Comparison of ENCODE assay signal across 8 mouse cellular contexts in genomic region chr9:79721056-79721455, GRCm38 (mm10). TPM values are rescaled to one million over a fixed set of nuclear protein-coding genes. Genes with fewer than 3 reads are reported as not detected.
DNase-seq lines count a peak whose midpoint lies in the region; ATAC-seq lines count a peak whose summit lies in the region.

No protein-coding gene starts in this region.

- no peak overlapping the region for H3K9ac ChIP-seq in intestine, embryonic 14.5 days (ENCODE audit: low read length)
- no peak overlapping the region for H3K9ac ChIP-seq in intestine, embryonic 16.5 days (ENCODE audit: low read depth, low read length)
- no peak overlapping the region for H3K9ac ChIP-seq in neural tube, embryonic 11.5 days (ENCODE audit: low read length)

- ATAC-seq in intestine, embryonic 14.5 days (replicated peaks; ENCODE audit: low FRiP score, low TSS enrichment, low read depth) = no peak
- ATAC-seq in intestine, embryonic 16.5 days = no peak
- no peak for ATAC-seq in neural tube, embryonic 11.5 days (ENCODE audit: insufficient read depth, low FRiP score, low TSS enrichment)

- intact Hi-C loops in heart, postnatal 36 days (cut with DNase I) = loop anchor here (1.0 to 5.0 kb wide), 4 partner anchors 612 to 1019 kb away; no protein-coding TSS in a partner anchor
- intact Hi-C loops in left cerebral cortex, postnatal 14 days (cut with DNase I) = loop anchor here (2.0 to 5.0 kb wide), 3 partner anchors 946 to 1124 kb away; no protein-coding TSS in a partner anchor

- no peaks in the 10 kb centered on the region for H3K9me3 ChIP-seq in intestine, embryonic 14.5 days (ENCODE audit: control insufficient read depth, low read length)
- H3K9me3 ChIP-seq in intestine, embryonic 16.5 days (ENCODE audit: control insufficient read depth, low read length) = no peaks in the 10 kb centered on the region
- no peaks in the 10 kb centered on the region for H3K9me3 ChIP-seq in neural tube, embryonic 11.5 days (ENCODE audit: control insufficient read depth, low read length)

- H3K4me1 ChIP-seq in intestine, embryonic 14.5 days (replicated peaks; ENCODE audit: control insufficient read depth, insufficient read depth, low read length) = peaks cover 17% of the 10 kb centered on the region; the same call in 1 of the 2 replicates
- peaks cover 10% of the 10 kb centered on the region for H3K4me1 ChIP-seq in intestine, embryonic 16.5 days (ENCODE audit: control insufficient read depth, insufficient read depth, low read length)
- peaks cover 16% of the 10 kb centered on the region; the same call in 1 of the 2 replicates for H3K4me1 ChIP-seq in neural tube, embryonic 11.5 days (ENCODE audit: control insufficient read depth, insufficient read depth, low read length)

- peak overlapping the region; percentile 14; the same call in 1 of the 2 replicates for H3K4me2 ChIP-seq in intestine, embryonic 14.5 days (ENCODE audit: low read length)
- no peak overlapping the region for H3K4me2 ChIP-seq in intestine, embryonic 16.5 days (ENCODE audit: low read depth, low read length)
- no peak overlapping the region for H3K4me2 ChIP-seq in neural tube, embryonic 11.5 days (ENCODE audit: low read depth)

- DNase-seq in intestine, embryonic 14.5 days (ENCODE audit: low spot score) = peak; percentile 79
- peak; percentile 74 for DNase-seq in Muller cell, postnatal 12 days (ENCODE audit: inconsistent ontology term)
- peak; percentile 89 for DNase-seq in embryo, embryonic 11 days
- DNase-seq in heart, postnatal 36 days = peak; percentile 40 to 46
- DNase-seq in left cerebral cortex, postnatal 14 days (ENCODE audit: low spot score in 2 of 2) = peak; percentile 43 to 75
- peak; percentile 72 for DNase-seq in neural tube, embryonic 11.5 days (ENCODE audit: low spot score)
- no peak for DNase-seq in spleen, postnatal 36 days (ENCODE audit: low spot score in 2 of 2)

- no peak overlapping the region for H3K27ac ChIP-seq in intestine, embryonic 14.5 days (ENCODE audit: low read depth)
- H3K27ac ChIP-seq in intestine, embryonic 16.5 days (ENCODE audit: low read length) = no peak overlapping the region
- no peak overlapping the region for H3K27ac ChIP-seq in neural tube, embryonic 11.5 days (ENCODE audit: low read depth, low read length)

- 8% methylated on average over 9 of the region's 9 CpGs for WGBS in intestine, embryonic 14.5 days
- 10% methylated on average over 9 of the region's 9 CpGs for WGBS in intestine, embryonic 16.5 days
- 15% methylated on average over 9 of the region's 9 CpGs for WGBS in neural tube, embryonic 11.5 days

- H3K36me3 ChIP-seq in intestine, embryonic 14.5 days (ENCODE audit: control insufficient read depth, insufficient read depth, low read length) = no peaks in the 10 kb centered on the region
- H3K36me3 ChIP-seq in intestine, embryonic 16.5 days (ENCODE audit: control insufficient read depth, insufficient read depth, low read length) = no peaks in the 10 kb centered on the region
- H3K36me3 ChIP-seq in neural tube, embryonic 11.5 days (ENCODE audit: control insufficient read depth, insufficient read depth, low read length) = no peaks in the 10 kb centered on the region

- peaks cover 21% of the 10 kb centered on the region for H3K27me3 ChIP-seq in intestine, embryonic 14.5 days (replicated peaks; ENCODE audit: control insufficient read depth, insufficient read depth, low read length)
- peaks cover 34% of the 10 kb centered on the region for H3K27me3 ChIP-seq in intestine, embryonic 16.5 days (replicated peaks; ENCODE audit: control insufficient read depth, insufficient read depth, low read length)
- H3K27me3 ChIP-seq in neural tube, embryonic 11.5 days (ENCODE audit: control insufficient read depth, insufficient read depth, low read length) = peaks cover 31% of the 10 kb centered on the region

- H3K4me3 ChIP-seq in intestine, embryonic 14.5 days (ENCODE audit: low read depth, low read length) = no peak overlapping the region
- H3K4me3 ChIP-seq in intestine, embryonic 16.5 days (ENCODE audit: low read length) = no peak overlapping the region
- no peak overlapping the region for H3K4me3 ChIP-seq in neural tube, embryonic 11.5 days (ENCODE audit: low read depth, low read length)

RNA-seq across cellular contexts. Expression of gene Col12a1, which starts 2.4 kb away (rescaled TPM):
- 62.8 and 64.4 TPM in 2 replicates for polyA plus RNA-seq in intestine, embryonic 14.5 days (2014; fragmentation: Nextera tagmentation; extraction: Ambion mirVana)
- polyA plus RNA-seq in intestine, embryonic 16.5 days (2015; fragmentation: Nextera tagmentation; extraction: Ambion mirVana) = 25.4 and 25.9 TPM in 2 replicates
- total RNA-seq in heart, postnatal 36 days (2021) = under 1 TPM; 0.94 to 0.95 TPM
- total RNA-seq in left cerebral cortex, postnatal 14 days (2021) = 1 to 10 TPM; 7.0 to 7.8 TPM
- 19.9 and 24.2 TPM in 2 replicates for polyA plus RNA-seq in neural tube, embryonic 11.5 days (2014; fragmentation: Nextera tagmentation; extraction: Ambion mirVana)

RNA-seq across cellular contexts. Expression of gene Cox7a2, which starts 38.6 kb away (rescaled TPM):
- polyA plus RNA-seq in intestine, embryonic 14.5 days (2014; fragmentation: Nextera tagmentation; extraction: Ambion mirVana) = 747 and 830 TPM in 2 replicates
- 950 and 971 TPM in 2 replicates for polyA plus RNA-seq in intestine, embryonic 16.5 days (2015; fragmentation: Nextera tagmentation; extraction: Ambion mirVana)
- total RNA-seq in heart, postnatal 36 days (2021) = 1,000 to 10,000 TPM; 1,024 to 1,052 TPM
- total RNA-seq in left cerebral cortex, postnatal 14 days (2021) = 100 to 1,000 TPM; 412 to 418 TPM
- polyA plus RNA-seq in neural tube, embryonic 11.5 days (2014; fragmentation: Nextera tagmentation; extraction: Ambion mirVana) = 635 and 646 TPM in 2 replicates

Comparison
In these comparisons a context has a peak if more than half of its experiments do, and no peak if none do; other contexts are left out.
1. DNase-seq: peak in intestine, embryonic 14.5 days (single experiment), Muller cell, postnatal 12 days (single experiment), embryo, embryonic 11 days (single experiment), heart, postnatal 36 days (2 of 2), left cerebral cortex, postnatal 14 days (2 of 2) and neural tube, embryonic 11.5 days (single experiment); none in spleen, postnatal 36 days (0 of 2).